Mouse (Mus musculus) ES-Bruce4 (cell line): ENCODE data around the gene Msantd2. TPM values are rescaled to one million over a fixed set of nuclear protein-coding genes. Genes with fewer than 3 reads are reported as not detected.

Experiments
- H3K27ac ChIP-seq: 2 replicates; pipeline ENCODE4 v1.5.1; 2012; ENCODE audit warnings: low read length, inconsistent platforms; ENCODE audit not compliant: insufficient read depth
- H3K27me3 ChIP-seq: 2 replicates; pipeline ENCODE4 v1.6.1; 2012; ENCODE audit warnings: mild to moderate bottlenecking, low read length, inconsistent platforms; ENCODE audit not compliant: control insufficient read depth, poor library complexity, insufficient read depth, severe bottlenecking
- H3K36me3 ChIP-seq: 2 replicates; pipeline ENCODE4 v1.6.1; 2012; ENCODE audit warnings: inconsistent platforms, mild to moderate bottlenecking, low read length, moderate library complexity; ENCODE audit not compliant: control insufficient read depth, poor library complexity, insufficient read depth, severe bottlenecking
- H3K4me1 ChIP-seq: one replicate; pipeline ENCODE4 v1.8.1; 2011; ENCODE audit warnings: low read length; ENCODE audit not compliant: control insufficient read depth, insufficient read depth
- H3K4me3 ChIP-seq: 2 replicates; pipeline ENCODE4 v1.5.1; 2011; ENCODE audit warnings: low read depth, mild to moderate bottlenecking, low read length
- H3K9ac ChIP-seq: 2 replicates; pipeline ENCODE4 v1.6.1; 2012; ENCODE audit warnings: low read depth, mild to moderate bottlenecking, inconsistent platforms; ENCODE audit not compliant: poor library complexity, severe bottlenecking
- H3K9me3 ChIP-seq: replicated peaks from 2 replicates; pipeline ENCODE4 v1.6.1; 2012; ENCODE audit warnings: mild to moderate bottlenecking, low read length, inconsistent platforms; ENCODE audit not compliant: control insufficient read depth, poor library complexity, insufficient read depth, severe bottlenecking
- CTCF ChIP-seq: IDR thresholded peaks from one replicate; pipeline ENCODE4 v1.8.1; 2011; ENCODE audit warnings: low read depth, low read length
- EP300 ChIP-seq: IDR thresholded peaks from 2 replicates; pipeline ENCODE4 v1.6.1; 2011; ENCODE audit warnings: low read depth, low read length; ENCODE audit not compliant: insufficient read depth
- POLR2A ChIP-seq: IDR thresholded peaks from one replicate; pipeline ENCODE4 v1.8.1; 2011; ENCODE audit warnings: low read length; ENCODE audit not compliant: insufficient read depth
- polyA plus RNA-seq: library from polyadenylated mRNA; stranded (reverse); fragments of >200 nt; gene quantifications from 2 replicates; pipeline ENCODE4 v1.2.4, GENCODE M21; 2011; ENCODE audit warnings: low read depth; ENCODE audit not compliant: missing spikeins, insufficient read depth, insufficient read length

Msantd2 gene
- polyA plus RNA-seq, 1 experiment = 85.6 TPM

- Histone ChIP-seq H3K4me1 (peaks cover 2% of the 10 kb centered on the region), H3K27ac (no peak overlapping the region), H3K9me3 (no peaks in the 10 kb centered on the region), H3K9ac (peak overlapping the region; percentile 51), H3K36me3 (peaks cover 22% of the 10 kb centered on the region), H3K4me3 (peak overlapping the region; percentile 35), H3K27me3 (no peaks in the 10 kb centered on the region)
- peak; percentile 49 for TF ChIP-seq CTCF
- TF ChIP-seq POLR2A = no peak
- TF ChIP-seq EP300 = no peak
Observed at GRCm38 (mm10) chr9:37526443-37527395, 37.6 kb downstream of the Msantd2 start.

DNA sequence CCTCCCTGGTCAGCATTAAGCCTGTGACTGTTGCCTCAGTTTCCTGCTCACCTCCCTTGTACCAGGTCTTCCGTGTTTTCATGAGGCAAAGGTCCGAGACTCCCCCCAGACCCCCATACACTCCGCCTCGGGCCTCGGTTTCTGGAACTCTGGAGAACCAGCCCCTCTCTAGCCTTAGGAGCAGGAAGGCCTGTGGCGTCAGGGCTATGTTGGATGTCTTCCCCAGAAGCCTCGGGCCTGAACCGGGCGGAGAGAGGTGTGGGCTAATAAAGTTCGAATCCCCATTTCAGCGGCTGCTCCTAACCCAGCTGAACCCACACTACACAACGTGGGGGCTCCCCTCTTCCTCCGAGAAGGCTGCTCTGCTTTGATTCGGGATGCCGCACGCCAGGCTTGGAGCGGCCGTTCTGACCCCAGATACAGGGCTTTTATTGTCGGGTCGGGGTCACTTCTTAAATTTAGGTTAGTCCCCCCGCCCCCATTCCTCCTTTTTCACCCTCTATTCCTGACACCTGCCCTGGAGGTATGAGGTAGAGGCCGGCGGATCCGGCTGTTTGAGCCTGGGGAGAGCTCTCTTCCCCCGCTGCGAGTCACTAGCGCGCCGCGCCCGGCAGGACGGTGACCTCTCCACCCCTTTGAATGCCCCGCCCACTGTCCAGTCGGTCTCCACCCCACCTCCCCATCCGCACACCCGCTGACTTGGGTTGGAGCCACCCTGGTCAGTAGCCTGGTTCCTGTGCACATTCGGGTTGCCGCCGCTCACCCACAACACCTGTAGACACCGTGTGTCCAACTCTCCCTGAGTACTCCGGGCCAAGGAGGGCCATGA is 38.5 kb downstream of the Msantd2 start, which contains the start of gene Esam:
TSS of gene Esam (plus strand) at position 683 of the 829 bp plus-strand sequence.
- Histone ChIP-seq H3K4me3 (peak within 1 kb of the TSS; percentile 35), H3K27me3 (no peaks in the 10 kb centered on the region), H3K36me3 (peaks cover 14% of the 10 kb centered on the region), H3K27ac (no peak within 1 kb of the TSS), H3K4me1 (peaks cover 2% of the 10 kb centered on the region), H3K9me3 (no peaks in the 10 kb centered on the region), H3K9ac (peak within 1 kb of the TSS; percentile 51)
- no peak for TF ChIP-seq POLR2A
- 0 out of 2 replicates have a peak, but pooled peaks have one; percentile 65 for TF ChIP-seq EP300

DNA sequence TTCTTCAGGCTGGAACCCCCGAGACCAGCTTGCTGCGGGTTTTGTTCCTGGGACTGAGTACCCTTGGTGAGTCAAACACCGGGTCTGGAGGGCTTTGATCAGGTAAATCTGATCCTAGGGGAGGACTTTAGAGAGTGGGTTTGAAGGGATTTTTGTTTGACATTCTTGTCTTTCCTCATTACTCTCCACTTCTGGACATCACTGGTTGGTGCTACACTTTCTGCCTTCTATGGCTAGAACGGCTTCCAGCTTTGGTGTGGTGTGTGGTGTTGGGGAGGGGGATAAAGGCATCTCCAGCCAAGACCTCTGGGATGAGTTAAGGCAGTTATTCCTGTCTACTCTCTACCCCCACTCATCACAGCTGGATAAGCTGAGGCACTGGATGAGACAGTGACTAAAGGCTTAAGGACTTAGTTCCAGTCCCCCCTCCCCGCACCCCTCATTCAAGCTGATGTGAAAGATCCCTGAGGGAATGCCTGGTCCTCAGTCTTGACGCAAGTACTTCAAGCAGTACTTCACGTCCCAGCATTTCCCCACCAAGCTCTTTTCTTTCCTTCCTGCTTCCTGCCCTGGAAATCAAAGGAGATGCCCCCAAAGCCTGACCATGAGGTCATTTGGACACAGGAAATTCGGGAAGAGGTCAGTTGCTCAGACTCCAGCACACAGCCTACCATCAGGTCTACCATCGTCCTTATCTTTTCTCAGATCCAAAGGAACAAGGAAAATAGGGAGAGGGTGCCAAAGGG is 39.3 kb downstream of the Msantd2 start:
- Histone ChIP-seq H3K36me3 (peaks cover 6% of the 10 kb centered on the region), H3K9ac (no peak overlapping the region), H3K4me1 (peaks cover 2% of the 10 kb centered on the region), H3K27ac (no peak overlapping the region), H3K9me3 (no peaks in the 10 kb centered on the region), H3K27me3 (no peaks in the 10 kb centered on the region), H3K4me3 (peak overlapping the region; percentile 35)
- TF ChIP-seq POLR2A (no peak), CTCF (no peak), EP300 (no peak)

DNA sequence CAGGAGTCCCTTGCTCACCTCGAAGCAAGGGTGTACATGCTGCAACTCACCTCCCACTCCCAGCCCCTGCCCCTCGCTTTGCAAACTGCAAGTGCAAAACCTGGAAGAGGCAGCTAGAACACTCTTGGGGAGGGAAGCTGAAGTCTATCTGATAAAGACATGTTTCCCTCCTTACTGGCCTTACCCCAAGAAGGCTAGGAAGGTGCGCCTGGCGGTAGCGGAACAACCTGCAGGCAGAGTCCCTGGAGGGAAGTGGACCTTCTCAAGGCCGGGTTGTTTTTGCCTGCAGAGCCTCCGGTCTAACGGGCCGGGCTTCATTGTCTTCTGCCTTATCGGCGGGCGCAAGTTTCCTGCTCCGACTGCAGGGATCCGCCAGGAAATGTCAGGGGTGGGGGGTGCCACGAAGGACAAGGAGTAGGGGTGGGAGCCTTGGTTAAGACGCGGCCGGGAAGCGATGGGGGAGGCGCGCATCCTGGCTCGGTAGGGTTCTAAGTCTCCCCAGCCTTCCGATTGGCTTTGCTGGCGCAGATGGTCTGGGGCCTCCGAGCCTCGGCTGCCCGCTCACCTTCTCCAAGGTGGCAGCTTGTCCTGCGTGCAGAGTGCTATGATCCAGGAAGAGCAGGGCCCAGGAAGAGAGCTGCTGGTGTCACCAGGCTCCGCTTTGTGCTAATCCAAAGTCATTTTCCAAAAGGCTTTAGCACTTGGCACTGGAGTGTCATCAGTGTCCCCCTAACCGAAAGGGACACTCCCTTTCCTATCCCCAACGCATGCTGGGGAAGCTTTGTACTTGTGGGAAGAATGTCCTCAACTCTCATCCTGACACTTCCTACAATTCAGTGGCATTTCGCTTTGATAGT is 41.1 kb downstream of the Msantd2 start:
- Histone ChIP-seq H3K9ac (0 out of 2 replicates have a peak overlapping the region, but pooled peaks have one; percentile 39), H3K27ac (no peak overlapping the region), H3K27me3 (no peaks in the 10 kb centered on the region), H3K4me3 (peak overlapping the region; percentile 54), H3K4me1 (peaks cover 2% of the 10 kb centered on the region), H3K9me3 (no peaks in the 10 kb centered on the region), H3K36me3 (no peaks in the 10 kb centered on the region)
- TF ChIP-seq CTCF (no peak), POLR2A (no peak), EP300 (no peak)
